Mouse (Mus musculus) lung, embryonic 16.5 days (tissue): ENCODE measurements at regions not wholly inside any gene's neighbourhood (a gene's known extent, or its start where the extent isn't known, plus 50 kb on each side); places are given as distances from the start of the nearest gene placed in this dataset.

ENCODE experiments used
- ATAC-seq: fragments of 200-750 bp; cut with Nextera tagmentation; 2 replicates; pipeline ENCODE4 v1.8.0; 2017; ENCODE audit warnings: low read depth, mild to moderate bottlenecking, moderate library complexity
- H3K27ac ChIP-seq: fragments of 300-500 bp; sonication (generic); 2 replicates; pipeline ENCODE4 v1.5.1; 2014; ENCODE audit warnings: mild to moderate bottlenecking, control low read depth, low read length
- H3K27me3 ChIP-seq: fragments of 300-500 bp; sonication (generic); 2 replicates; pipeline ENCODE4 v1.6.1; 2014; ENCODE audit warnings: low read depth, low read length, mixed read lengths; ENCODE audit not compliant: control insufficient read depth, insufficient read depth
- H3K36me3 ChIP-seq: fragments of 300-500 bp; sonication (generic); 2 replicates; pipeline ENCODE4 v1.6.1; 2014; ENCODE audit warnings: low read length; ENCODE audit not compliant: control insufficient read depth, insufficient read depth
- H3K4me1 ChIP-seq: fragments of 300-500 bp; sonication (generic); replicated peaks from 2 replicates; pipeline ENCODE4 v1.6.1; 2014; ENCODE audit warnings: low read length, mixed read lengths; ENCODE audit not compliant: control insufficient read depth, insufficient read depth
- H3K4me2 ChIP-seq: fragments of 300-500 bp; sonication (generic); 2 replicates; pipeline ENCODE4 v1.6.1; 2014; ENCODE audit warnings: low read depth, low read length, control low read depth
- H3K4me3 ChIP-seq: fragments of 300-500 bp; sonication (generic); 2 replicates; pipeline ENCODE4 v1.5.1; 2014; ENCODE audit warnings: mild to moderate bottlenecking, low read length, control low read depth
- H3K9ac ChIP-seq: fragments of 300-500 bp; sonication (generic); 2 replicates; pipeline ENCODE4 v1.6.1; 2014; ENCODE audit warnings: low read length, control low read depth
- H3K9me3 ChIP-seq: fragments of 300-500 bp; sonication (generic); 2 replicates; pipeline ENCODE4 v1.6.1; 2016; ENCODE audit warnings: low read length; ENCODE audit not compliant: control insufficient read depth
- WGBS: fragments of 180-500 bp; shearing (Covaris S2); extraction: QIAGEN DNeasy Blood & Tissue Kit; methylation state at CpG from one replicate; pipeline ENCODE4 v1.1.7; 2014; 5-methylcytosine and 5-hydroxymethylcytosine counted together

GRCm38 (mm10) chr3:62159031-62159430 lies 179.1 kb upstream of the Arhgef26 start:
- peak; percentile 98 for ATAC-seq
- H3K9ac ChIP-seq, result no peak overlapping the region
- WGBS, result 55% methylated on average over 22 of the region's 22 CpGs

GRCm38 (mm10) chr3:62170647-62171046 lies 167.5 kb upstream of the Arhgef26 start:
- Histone ChIP-seq H3K36me3 (no peaks in the 10 kb centered on the region), H3K4me1 (no peaks in the 10 kb centered on the region), H3K27me3 (no peaks in the 10 kb centered on the region), H3K9ac (no peak overlapping the region), H3K4me3 (no peak overlapping the region), H3K9me3 (no peaks in the 10 kb centered on the region), H3K4me2 (no peak overlapping the region), H3K27ac (no peak overlapping the region)
- 64% methylated on average over 4 of the region's 4 CpGs for WGBS
- ATAC-seq, result no peak

More at GRCm38 (mm10) chr3:62159031-62159430, 179.1 kb upstream of the Arhgef26 start:
- Histone ChIP-seq H3K27ac (no peak overlapping the region), H3K9me3 (peaks cover 15% of the 10 kb centered on the region), H3K4me2 (no peak overlapping the region), H3K36me3 (no peaks in the 10 kb centered on the region), H3K4me1 (no peaks in the 10 kb centered on the region), H3K27me3 (no peaks in the 10 kb centered on the region), H3K4me3 (no peak overlapping the region)

GRCm38 (mm10) chr3:62187807-62188509 lies 150.2 kb upstream of the Arhgef26 start:
- H3K4me2 ChIP-seq, result no peak overlapping the region
- no peaks in the 10 kb centered on the region for H3K36me3 ChIP-seq
- no peak overlapping the region for H3K4me3 ChIP-seq
- no peaks in the 10 kb centered on the region for H3K9me3 ChIP-seq
- ATAC-seq, result no peak
- H3K9ac ChIP-seq, result no peak overlapping the region
- no peak overlapping the region for H3K27ac ChIP-seq
- no peaks in the 10 kb centered on the region for H3K27me3 ChIP-seq
- 85% methylated on average over 3 of the region's 3 CpGs for WGBS
- no peaks in the 10 kb centered on the region for H3K4me1 ChIP-seq

- no peak for ATAC-seq
- H3K9ac ChIP-seq, result no peak overlapping the region
- H3K4me2 ChIP-seq, result no peak overlapping the region
- no peak overlapping the region for H3K4me3 ChIP-seq
- no peaks in the 10 kb centered on the region for H3K36me3 ChIP-seq
- H3K4me1 ChIP-seq, result no peaks in the 10 kb centered on the region
- 19% methylated on average over 1 of the region's 1 CpGs for WGBS
- no peak overlapping the region for H3K27ac ChIP-seq
- no peaks in the 10 kb centered on the region for H3K27me3 ChIP-seq
- no peaks in the 10 kb centered on the region for H3K9me3 ChIP-seq
Observed at GRCm38 (mm10) chr3:62192466-62192865, 145.7 kb upstream of the Arhgef26 start.

- H3K27ac ChIP-seq, result no peak overlapping the region
- 88% methylated on average over 4 of the region's 4 CpGs for WGBS
- H3K36me3 ChIP-seq, result no peaks in the 10 kb centered on the region
- H3K4me2 ChIP-seq, result no peak overlapping the region
- H3K9ac ChIP-seq, result no peak overlapping the region
- no peaks in the 10 kb centered on the region for H3K27me3 ChIP-seq
- no peak overlapping the region for H3K4me3 ChIP-seq
- no peaks in the 10 kb centered on the region for H3K9me3 ChIP-seq
- ATAC-seq, result no peak
- no peaks in the 10 kb centered on the region for H3K4me1 ChIP-seq
Observed at GRCm38 (mm10) chr3:62194421-62194820, 143.7 kb upstream of the Arhgef26 start.

DNA sequence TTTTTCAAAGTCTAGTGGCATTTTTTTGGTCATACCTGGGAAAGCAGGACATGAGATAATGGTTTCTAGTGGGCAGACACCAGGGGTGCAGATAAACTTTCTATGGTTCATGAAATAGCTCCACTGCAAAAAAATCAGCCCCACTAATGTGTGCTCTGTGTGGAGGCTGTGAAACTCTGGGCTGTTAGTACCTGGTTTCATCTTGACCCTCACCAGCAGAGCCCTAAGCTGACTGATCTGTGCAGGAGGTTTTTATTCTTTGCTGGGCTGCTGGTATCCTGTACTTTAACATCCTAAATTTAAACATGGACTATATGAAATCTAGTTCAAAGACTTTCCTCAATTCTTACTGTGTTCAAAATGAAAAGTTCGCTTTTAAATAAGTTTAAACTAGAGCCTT lies 141.5 kb upstream of the Arhgef26 start:
- no peaks in the 10 kb centered on the region for H3K27me3 ChIP-seq
- no peaks in the 10 kb centered on the region for H3K36me3 ChIP-seq
- ATAC-seq, result no peak
- WGBS, result 59% methylated on average over 1 of the region's 1 CpGs
- H3K9me3 ChIP-seq, result no peaks in the 10 kb centered on the region
- no peak overlapping the region for H3K4me3 ChIP-seq
- no peak overlapping the region for H3K27ac ChIP-seq
- H3K4me2 ChIP-seq, result no peak overlapping the region
- H3K4me1 ChIP-seq, result no peaks in the 10 kb centered on the region
- no peak overlapping the region for H3K9ac ChIP-seq

DNA sequence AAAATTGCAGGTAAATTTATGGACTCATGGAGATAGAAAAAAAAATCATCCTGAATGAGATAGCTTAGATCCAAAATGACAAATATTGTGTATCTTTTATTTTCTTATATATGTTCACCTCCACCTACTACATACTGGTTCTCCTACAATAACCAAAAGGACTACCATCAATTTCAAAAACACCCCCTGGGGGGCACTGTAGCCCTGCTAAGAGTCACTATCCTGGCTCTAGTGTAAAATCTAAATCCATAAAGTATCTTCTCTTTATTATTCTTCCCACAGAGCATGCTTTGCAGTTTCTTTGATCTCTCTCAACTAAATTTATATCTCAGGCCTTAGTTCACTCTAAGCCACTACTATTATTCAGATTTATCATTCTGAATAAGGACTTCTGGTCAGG lies 122.3 kb upstream of the Arhgef26 start:
- no peak for ATAC-seq
- no peaks in the 10 kb centered on the region for H3K4me1 ChIP-seq
- no peaks in the 10 kb centered on the region for H3K36me3 ChIP-seq
- H3K4me3 ChIP-seq, result no peak overlapping the region
- H3K27ac ChIP-seq, result no peak overlapping the region
- H3K4me2 ChIP-seq, result no peak overlapping the region
- H3K27me3 ChIP-seq, result no peaks in the 10 kb centered on the region
- no peaks in the 10 kb centered on the region for H3K9me3 ChIP-seq
- H3K9ac ChIP-seq, result no peak overlapping the region

DNA sequence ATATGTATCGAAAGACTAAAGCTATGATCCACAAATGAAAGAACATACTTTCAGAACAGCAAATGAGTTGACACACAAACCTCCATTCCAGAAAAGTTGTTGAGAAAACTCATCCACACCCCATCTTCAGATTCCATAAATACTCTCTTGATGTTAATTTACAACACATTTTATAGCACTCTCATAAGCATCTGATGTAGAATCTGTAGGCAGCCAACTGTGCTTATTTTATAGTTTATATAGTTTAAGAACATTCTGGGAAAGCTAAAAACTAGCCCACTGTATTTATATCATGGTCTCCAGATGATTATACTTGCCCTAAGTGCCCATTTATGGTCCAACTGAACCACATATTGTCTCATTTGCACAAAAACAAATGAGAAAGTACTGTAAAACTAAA lies 120.8 kb upstream of the Arhgef26 start:
- Histone ChIP-seq H3K4me2 (no peak overlapping the region), H3K4me1 (no peaks in the 10 kb centered on the region), H3K9ac (no peak overlapping the region), H3K4me3 (no peak overlapping the region), H3K27me3 (no peaks in the 10 kb centered on the region), H3K9me3 (no peaks in the 10 kb centered on the region), H3K27ac (no peak overlapping the region), H3K36me3 (no peaks in the 10 kb centered on the region)
- ATAC-seq, result no peak
- WGBS, result 82% methylated on average over 1 of the region's 1 CpGs

- Histone ChIP-seq H3K4me2 (no peak overlapping the region), H3K4me3 (no peak overlapping the region), H3K27ac (no peak overlapping the region), H3K9me3 (no peaks in the 10 kb centered on the region), H3K4me1 (no peaks in the 10 kb centered on the region), H3K36me3 (no peaks in the 10 kb centered on the region), H3K9ac (no peak overlapping the region), H3K27me3 (no peaks in the 10 kb centered on the region)
- ATAC-seq, result no peak
- WGBS, result 62% methylated on average over 2 of the region's 2 CpGs
Observed at GRCm38 (mm10) chr3:62227697-62228096, 110.4 kb upstream of the Arhgef26 start.

DNA sequence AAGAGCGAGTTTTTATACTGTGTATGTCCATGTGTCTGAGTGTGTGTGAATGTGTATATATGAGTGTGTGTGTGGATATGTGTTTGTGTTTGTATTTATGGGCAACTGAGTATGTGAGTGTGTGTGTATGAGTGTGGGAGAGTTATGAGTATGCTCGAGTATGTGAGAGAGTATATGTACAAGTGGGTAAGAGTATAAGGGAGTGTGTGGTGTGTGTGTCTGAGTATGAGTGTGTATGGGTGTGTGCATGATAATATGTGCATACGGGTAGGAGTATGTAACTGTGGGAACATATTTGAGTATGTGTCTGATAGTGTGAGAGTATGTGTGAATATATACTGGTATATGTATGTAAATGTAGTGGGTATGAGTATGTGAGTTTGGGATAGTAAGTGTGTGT lies 110.0 kb upstream of the Arhgef26 start:
- H3K4me3 ChIP-seq, result no peak overlapping the region
- no peaks in the 10 kb centered on the region for H3K4me1 ChIP-seq
- H3K4me2 ChIP-seq, result no peak overlapping the region
- H3K36me3 ChIP-seq, result no peaks in the 10 kb centered on the region
- no peak overlapping the region for H3K9ac ChIP-seq
- H3K9me3 ChIP-seq, result no peaks in the 10 kb centered on the region
- H3K27ac ChIP-seq, result no peak overlapping the region
- ATAC-seq, result no peak
- no peaks in the 10 kb centered on the region for H3K27me3 ChIP-seq
- 71% methylated on average over 3 of the region's 3 CpGs for WGBS
